Mouse (Mus musculus): ENCODE measurements at regions not wholly inside any gene's neighbourhood (a gene's known extent, or its start where the extent isn't known, plus 50 kb on each side); places are given as distances from the start of the nearest gene placed in this dataset.

GRCm38 (mm10) chr16:87267517-87267916 lies 86.5 kb upstream of the N6amt1 start:
- TF ChIP-seq CTCF (conservative IDR thresholded peaks at IDR 0.05; ENCODE audit: low read length) (no peak), POU5F1 (IDR thresholded peaks at IDR 0.05; ENCODE audit: borderline replicate concordance, low read length) (no peak), NANOG (IDR thresholded peaks at IDR 0.05; ENCODE audit: borderline replicate concordance, low read length) (no peak)

Measured in E14TG2a.4 (cell line).